Mouse (Mus musculus) small intestine, adult 2 months (tissue): Measurements from ENCODE around the gene Olfr889. TPM values are rescaled to one million over a fixed set of nuclear protein-coding genes. Genes with fewer than 3 reads are reported as not detected.
"Not testable (repeated sequence)": the region's sequence is repeated elsewhere in the genome, so short reads cannot be mapped to it uniquely, and the experiment has no call there.

Experiments used
- H3K27ac ChIP-seq: fragments of 200-500 bp; 2 replicates; pipeline ENCODE4 v1.5.1; 2012; ENCODE audit warnings: low read depth, low read length, control low read depth, inconsistent platforms; ENCODE audit not compliant: insufficient read depth
- H3K27me3 ChIP-seq: fragments of 200-500 bp; 2 replicates; pipeline ENCODE4 v1.6.1; 2012; ENCODE audit warnings: mild to moderate bottlenecking, moderate library complexity, low read length, inconsistent platforms; ENCODE audit not compliant: control insufficient read depth, insufficient read depth
- H3K36me3 ChIP-seq: fragments of 200-500 bp; 2 replicates; pipeline ENCODE4 v1.6.1; 2012; ENCODE audit warnings: mild to moderate bottlenecking, low read length, control low read depth, inconsistent platforms; ENCODE audit not compliant: control insufficient read depth, insufficient read depth
- H3K4me1 ChIP-seq: fragments of 200-500 bp; 2 replicates; pipeline ENCODE4 v1.6.1; 2012; ENCODE audit warnings: low read length, inconsistent platforms, mixed read lengths; ENCODE audit not compliant: control insufficient read depth, insufficient read depth, insufficient read length
- H3K4me3 ChIP-seq: fragments of 200-500 bp; 2 replicates; pipeline ENCODE4 v1.5.1; 2012; ENCODE audit warnings: low read depth, mild to moderate bottlenecking, control low read depth, inconsistent platforms, low read length, moderate library complexity
- CTCF ChIP-seq: fragments of 200-500 bp; IDR thresholded peaks from 2 replicates; pipeline ENCODE4 v1.5.1; 2012; ENCODE audit warnings: low read depth, mild to moderate bottlenecking, control low read depth, inconsistent platforms, low read length, moderate library complexity, mixed read lengths; ENCODE audit not compliant: insufficient replicate concordance, insufficient read length; ENCODE audit errors: extremely low read depth
- POLR2A ChIP-seq: fragments of 200-500 bp; IDR thresholded peaks from 2 replicates; pipeline ENCODE4 v1.6.1; 2012; ENCODE audit warnings: low read depth, mild to moderate bottlenecking, control low read depth, inconsistent platforms, low read length, moderate library complexity
- WGBS: fragments of 180-500 bp; shearing (Covaris S2); methylation state at CpG from one replicate; pipeline ENCODE4 v1.1.7; 2018; 5-methylcytosine and 5-hydroxymethylcytosine counted together
- polyA plus RNA-seq: library from polyadenylated mRNA; depleted of rRNA; stranded (reverse); fragments of >200 nt; gene quantifications from 2 replicates; pipeline ENCODE4 v1.2.3, GENCODE M21; 2012; rRNA removed

Olfr889 gene
- polyA plus RNA-seq = not detected in 2 replicates

GRCm38 (mm10) chr9:38114898-38115297 is at the start of gene Olfr889:
Gene Olfr889 (plus strand): TSS chr9:38115198.
- no peak within 1 kb of the TSS for H3K4me3 ChIP-seq
- no peak for TF ChIP-seq POLR2A
- TF ChIP-seq CTCF = no peak
- H3K27ac ChIP-seq = no peak within 1 kb of the TSS
- no peaks in the 10 kb centered on the region for H3K36me3 ChIP-seq
- no peaks in the 10 kb centered on the region for H3K27me3 ChIP-seq
- no peaks in the 10 kb centered on the region for H3K4me1 ChIP-seq

- no peaks in the 10 kb centered on the region for H3K36me3 ChIP-seq
- TF ChIP-seq POLR2A = no peak
- no peak for TF ChIP-seq CTCF
- no peak within 1 kb of the TSS for H3K4me3 ChIP-seq
- H3K27ac ChIP-seq = no peak within 1 kb of the TSS
- no peaks in the 10 kb centered on the region for H3K4me1 ChIP-seq
- 62% methylated on average over 1 of the region's 1 CpGs for WGBS
- no peaks in the 10 kb centered on the region for H3K27me3 ChIP-seq
These were observed 31.2 kb upstream of the Olfr889 start, which contains the start of gene Olfr887 for GRCm38 (mm10) chr9:38083772-38084171. Gene Olfr887 (plus strand): TSS chr9:38084072.

- Histone ChIP-seq H3K27ac (no peak within 1 kb of the TSS), H3K4me1 (no peaks in the 10 kb centered on the region), H3K36me3 (no peaks in the 10 kb centered on the region), H3K4me3 (no peak within 1 kb of the TSS), H3K27me3 (no peaks in the 10 kb centered on the region)
- 87% methylated on average over 1 of the region's 1 CpGs for WGBS
- TF ChIP-seq POLR2A = no peak
- TF ChIP-seq CTCF = no peak
These were observed 7.2 kb upstream of the Olfr889 start, which contains the start of gene Olfr888 for GRCm38 (mm10) chr9:38107828-38108227. Gene Olfr888 (plus strand): TSS chr9:38108128.

GRCm38 (mm10) chr9:38142217-38142616 is 27.2 kb downstream of the Olfr889 start, which contains the start of gene Olfr890:
Gene Olfr890 (plus strand): TSS chr9:38142517.
- no peak for TF ChIP-seq POLR2A
- TF ChIP-seq CTCF = no peak
- H3K4me3 ChIP-seq = no peak within 1 kb of the TSS
- H3K4me1 ChIP-seq = no peaks in the 10 kb centered on the region
- no peaks in the 10 kb centered on the region for H3K36me3 ChIP-seq
- no peaks in the 10 kb centered on the region for H3K27me3 ChIP-seq
- H3K27ac ChIP-seq = no peak within 1 kb of the TSS

GRCm38 (mm10) chr9:38168341-38168740 is 53.3 kb downstream of the Olfr889 start:
- 40% methylated on average over 2 of the region's 2 CpGs for WGBS
- H3K4me1 ChIP-seq, H3K36me3 ChIP-seq, H3K4me3 ChIP-seq, H3K27ac ChIP-seq, H3K27me3 ChIP-seq: not testable (repeated sequence)

Other genes starting within 250 kb of the Olfr889 start
- not detected in 2 replicates for gene Olfr145, start 218.5 kb upstream of the Olfr889 start, polyA plus RNA-seq
- not detected in 2 replicates for gene Olfr878, start 197.4 kb upstream of the Olfr889 start, polyA plus RNA-seq
- not detected in 2 replicates for gene Olfr881, start 123.4 kb upstream of the Olfr889 start, polyA plus RNA-seq
- not detected in 2 replicates for gene Olfr883, start 89.4 kb upstream of the Olfr889 start, polyA plus RNA-seq
- gene Olfr884, start 68.6 kb upstream of the Olfr889 start, polyA plus RNA-seq = not detected in 2 replicates
- gene Olfr885, start 53.9 kb upstream of the Olfr889 start, polyA plus RNA-seq = not detected in 2 replicates
- gene Olfr887, start 31.1 kb upstream of the Olfr889 start, polyA plus RNA-seq = not detected in 2 replicates
- not detected in 2 replicates for gene Olfr888, start 7.1 kb upstream of the Olfr889 start, polyA plus RNA-seq
- gene Olfr890, start 27.3 kb downstream of the Olfr889 start, polyA plus RNA-seq = not detected in 2 replicates
- not detected in 2 replicates for gene Olfr891, start 65.6 kb downstream of the Olfr889 start, polyA plus RNA-seq
- gene Olfr893, start 93.2 kb downstream of the Olfr889 start, polyA plus RNA-seq = not detected in 2 replicates
- gene Olfr894, start 102.9 kb downstream of the Olfr889 start, polyA plus RNA-seq = not detected in 2 replicates
- not detected in 2 replicates for gene Olfr143, start 137.6 kb downstream of the Olfr889 start, polyA plus RNA-seq
- not detected in 2 replicates for gene Olfr895, start 152.7 kb downstream of the Olfr889 start, polyA plus RNA-seq
- gene Olfr896-ps1, start 175.9 kb downstream of the Olfr889 start, polyA plus RNA-seq = not detected in 2 replicates
- gene Olfr25, start 213.9 kb downstream of the Olfr889 start, polyA plus RNA-seq = not detected in 2 replicates
- not detected in 2 replicates for gene Olfr898, start 233.2 kb downstream of the Olfr889 start, polyA plus RNA-seq